Mouse (Mus musculus): ENCODE results near the gene Lima1. TPM values are rescaled to one million over a fixed set of nuclear protein-coding genes. Genes with fewer than 3 reads are reported as not detected.
"Not testable (repeated sequence)": the region's sequence is repeated elsewhere in the genome, so short reads cannot be mapped to it uniquely, and the experiment has no call there.

Gene Lima1
- polyA plus RNA-seq, 1 experiment from 2014 or later: 37.5 TPM

DNA sequence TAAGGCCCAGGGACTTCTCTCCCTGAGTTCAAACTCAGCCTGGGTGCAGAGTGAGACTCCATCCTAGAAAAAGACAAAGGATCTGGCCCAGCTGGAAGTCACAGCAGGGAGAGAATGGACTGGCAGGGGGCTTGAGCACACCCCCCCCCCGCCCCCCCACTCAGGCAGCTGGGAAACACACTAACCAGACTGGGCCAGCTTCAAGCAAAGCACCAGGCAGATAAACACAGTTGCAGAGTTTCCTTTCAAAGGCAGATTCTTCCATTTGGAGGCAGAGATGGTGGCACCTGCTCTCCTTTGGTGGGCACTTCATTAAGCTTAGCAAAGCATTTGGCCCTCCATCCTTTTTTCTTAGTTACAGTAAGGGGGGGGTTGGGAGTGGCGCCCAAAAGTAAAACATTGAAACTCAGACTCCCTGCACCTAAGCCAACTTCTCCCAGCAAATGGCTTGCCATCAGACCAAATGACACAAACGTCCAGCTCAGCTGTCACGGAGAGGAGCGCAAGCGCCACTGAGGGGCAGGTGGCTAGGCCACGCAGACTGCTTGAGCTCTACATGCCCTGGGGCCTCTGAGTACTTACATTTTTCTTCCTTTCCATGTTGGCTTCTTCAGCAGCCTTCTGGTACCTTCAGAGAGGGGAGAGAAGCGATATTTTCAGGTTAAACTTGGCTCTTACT lies 48.9 kb downstream of the Lima1 start:
- Histone ChIP-seq H3K9ac (no peak overlapping the region), H3K9me3 (replicated peaks) (no peaks in the 10 kb centered on the region), H3K27ac (peak overlapping the region; percentile 72), H3K4me2 (no peak overlapping the region), H3K4me1 (peaks cover 16% of the 10 kb centered on the region), H3K4me3 (no peak overlapping the region), H3K27me3 (no peaks in the 10 kb centered on the region), H3K36me3 (ENCODE audit: poor library complexity, severe bottlenecking) (no peaks in the 10 kb centered on the region)
- peak; percentile 68 for ATAC-seq
- WGBS: 48% methylated on average over 8 of the region's 8 CpGs

- WGBS: 91% methylated on average over 3 of the region's 3 CpGs
These were observed 50.0 kb downstream of the Lima1 start for GRCm38 (mm10) chr15:99825211-99825610.

DNA sequence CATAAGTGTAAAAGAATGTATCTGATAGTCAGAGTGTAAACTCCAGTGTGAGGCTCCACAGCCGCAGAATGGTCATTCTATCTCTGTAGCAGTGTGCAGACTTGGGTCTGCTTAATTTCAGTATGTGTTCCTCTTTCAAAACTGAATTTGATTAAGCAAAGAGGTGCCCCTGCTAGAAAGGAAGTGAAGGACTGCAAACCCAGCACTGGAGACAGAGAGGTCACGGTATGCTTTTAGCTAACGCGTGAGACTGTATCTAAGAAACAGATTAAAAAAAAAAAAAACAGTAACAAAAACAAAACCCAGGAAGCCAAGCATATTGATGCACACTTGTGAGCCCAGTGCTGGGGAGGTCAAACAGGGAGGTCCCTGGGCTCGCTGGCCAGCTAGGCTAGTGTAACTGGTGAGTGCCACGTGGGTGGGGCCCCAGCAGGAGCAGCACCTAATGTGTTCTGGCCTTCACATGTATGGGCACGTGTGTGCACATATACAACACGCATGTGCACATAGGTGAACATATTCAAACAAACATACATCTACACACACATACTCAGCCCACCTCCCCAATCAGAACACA lies 51.8 kb downstream of the Lima1 start:
- Histone ChIP-seq H3K4me1 (peaks cover 44% of the 10 kb centered on the region), H3K36me3 (ENCODE audit: poor library complexity, severe bottlenecking) (no peaks in the 10 kb centered on the region), H3K4me2 (no peak overlapping the region), H3K9ac (no peak overlapping the region), H3K27me3 (no peaks in the 10 kb centered on the region), H3K9me3 (replicated peaks) (no peaks in the 10 kb centered on the region), H3K4me3 (no peak overlapping the region), H3K27ac (no peak overlapping the region; the same call in 1 of the 2 replicates)
- no peak for ATAC-seq
- 73% methylated on average over 8 of the region's 8 CpGs for WGBS

More at GRCm38 (mm10) chr15:99825211-99825610, 50.0 kb downstream of the Lima1 start:
- no peak overlapping the region for H3K4me2 ChIP-seq
- H3K4me1 ChIP-seq: peaks cover 27% of the 10 kb centered on the region
- H3K4me3 ChIP-seq: no peak overlapping the region
- H3K27me3 ChIP-seq: no peaks in the 10 kb centered on the region
- peak overlapping the region; percentile 35; the same call in 1 of the 2 replicates for H3K27ac ChIP-seq
- ATAC-seq: no peak
- H3K9ac ChIP-seq: no peak overlapping the region
- no peaks in the 10 kb centered on the region for H3K36me3 ChIP-seq (ENCODE audit: poor library complexity, severe bottlenecking)
- H3K9me3 ChIP-seq (replicated peaks): no peaks in the 10 kb centered on the region

- WGBS: 88% methylated on average over 13 of the region's 13 CpGs
- not testable (repeated sequence) for H3K4me3 ChIP-seq; H3K27me3 ChIP-seq; H3K27ac ChIP-seq; H3K9ac ChIP-seq; ATAC-seq; H3K36me3 ChIP-seq (ENCODE audit: poor library complexity, severe bottlenecking); H3K9me3 ChIP-seq (replicated peaks); H3K4me2 ChIP-seq
- H3K4me1 ChIP-seq: peaks cover 51% of the 10 kb centered on the region
These were observed 52.8 kb downstream of the Lima1 start for GRCm38 (mm10) chr15:99822501-99822900.

DNA sequence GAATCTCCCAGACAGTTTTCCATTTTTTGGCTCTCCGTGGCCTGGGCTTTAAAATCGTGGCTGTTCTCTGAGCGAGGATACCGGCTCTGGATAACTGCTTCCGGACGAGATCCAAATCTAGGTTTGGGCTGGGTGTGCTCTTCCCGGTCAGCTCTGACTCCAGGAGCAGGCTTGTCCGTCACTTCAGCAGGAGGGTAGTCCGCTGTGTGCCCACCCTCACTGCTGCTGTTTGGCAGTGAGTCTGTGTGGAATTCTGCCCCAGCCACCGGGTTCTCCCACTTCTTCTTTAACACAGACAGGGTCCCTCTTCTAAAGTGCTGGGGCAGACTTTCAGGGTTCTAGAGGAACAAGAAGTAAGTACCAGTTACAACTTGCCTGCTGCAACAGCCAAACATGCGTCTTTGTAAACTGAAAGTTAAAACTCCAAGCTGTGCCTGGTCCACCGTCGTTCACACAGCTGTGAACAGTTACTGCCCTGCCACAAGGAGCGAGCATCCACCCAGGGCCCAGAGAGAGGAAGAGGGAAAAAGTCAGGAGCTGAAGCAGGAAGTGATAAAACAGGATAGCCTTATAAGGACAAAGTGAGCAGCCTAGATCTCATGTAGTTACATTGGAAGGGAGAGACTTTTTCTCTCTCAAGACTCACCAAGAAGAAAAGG lies 55.5 kb downstream of the Lima1 start:
- Histone ChIP-seq H3K4me1 (peaks cover 43% of the 10 kb centered on the region), H3K27ac (peak overlapping the region; percentile 96), H3K36me3 (ENCODE audit: poor library complexity, severe bottlenecking) (peaks cover 14% of the 10 kb centered on the region), H3K9me3 (replicated peaks) (no peaks in the 10 kb centered on the region), H3K4me3 (peak overlapping the region; percentile 25), H3K4me2 (peak overlapping the region; percentile 44), H3K27me3 (no peaks in the 10 kb centered on the region), H3K9ac (peak overlapping the region; percentile 66)
- no peak for ATAC-seq
- 69% methylated on average over 14 of the region's 14 CpGs for WGBS

DNA sequence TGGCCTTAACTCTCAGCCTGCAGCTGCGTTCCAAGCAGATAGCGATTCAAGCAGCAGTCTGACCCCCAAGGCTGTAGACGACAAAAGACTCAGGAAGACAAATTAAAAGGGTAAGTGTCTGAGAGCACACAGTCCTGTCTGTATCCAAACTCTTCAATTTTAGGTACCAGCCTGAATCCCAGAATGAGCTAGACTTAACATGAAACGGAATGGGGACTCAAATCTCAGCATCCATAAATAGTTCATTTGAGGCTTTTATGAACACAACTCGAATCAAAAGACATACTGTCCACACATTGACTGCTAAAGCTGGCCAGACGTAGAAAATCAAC lies 56.2 kb downstream of the Lima1 start:
- Histone ChIP-seq H3K36me3 (ENCODE audit: poor library complexity, severe bottlenecking) (peaks cover 14% of the 10 kb centered on the region), H3K27ac (peak overlapping the region; percentile 96), H3K4me2 (peak overlapping the region; percentile 44), H3K9ac (peak overlapping the region; percentile 66), H3K9me3 (replicated peaks) (no peaks in the 10 kb centered on the region), H3K27me3 (no peaks in the 10 kb centered on the region), H3K4me3 (peak overlapping the region; percentile 25), H3K4me1 (peaks cover 43% of the 10 kb centered on the region)
- no peak; the same call in 1 of the 2 replicates for ATAC-seq
- 22% methylated on average over 6 of the region's 6 CpGs for WGBS

DNA sequence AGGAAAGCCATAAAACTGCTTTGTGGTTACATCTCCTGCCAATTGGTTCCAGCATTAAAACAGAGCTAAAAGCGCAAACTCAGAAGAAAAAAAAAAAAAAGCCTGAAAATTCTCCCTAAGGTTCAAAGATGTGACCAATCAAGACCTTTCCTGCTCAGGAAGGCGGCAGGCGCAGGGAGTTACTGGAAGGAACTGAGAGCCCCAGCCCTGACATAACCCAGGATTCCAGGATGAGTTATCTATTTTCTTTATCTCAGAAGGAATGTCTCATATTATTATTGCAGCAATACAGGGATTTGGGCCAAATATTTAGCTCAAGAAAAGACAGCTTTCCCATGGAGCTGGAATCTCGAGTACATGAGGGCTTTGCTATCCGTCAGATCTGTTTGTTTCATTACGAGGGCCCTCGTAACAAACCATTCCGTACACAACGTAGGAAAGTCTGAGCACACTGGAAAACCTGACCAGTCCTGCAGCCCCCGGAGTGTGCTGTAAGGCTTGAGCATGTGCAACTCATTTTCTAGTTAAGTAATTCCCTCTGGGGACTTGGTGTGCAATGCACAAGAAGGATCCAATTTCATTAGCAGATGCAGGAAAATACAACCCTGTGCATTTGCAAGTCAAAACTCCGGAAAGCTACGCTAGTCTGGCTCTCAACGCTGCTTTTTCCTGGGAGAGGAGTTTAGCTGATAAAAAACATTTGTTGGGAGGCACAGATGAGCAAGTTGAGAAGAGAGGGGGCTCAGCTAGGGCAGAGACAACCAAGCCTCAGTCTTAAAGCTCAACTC lies 56.7 kb downstream of the Lima1 start:
- ATAC-seq: peak; percentile 83
- WGBS: 12% methylated on average over 13 of the region's 13 CpGs
- no peaks in the 10 kb centered on the region for H3K9me3 ChIP-seq (replicated peaks)
- H3K4me3 ChIP-seq: peak overlapping the region; percentile 25
- no peaks in the 10 kb centered on the region for H3K27me3 ChIP-seq
- H3K4me2 ChIP-seq: peak overlapping the region; percentile 44
- peaks cover 14% of the 10 kb centered on the region for H3K36me3 ChIP-seq (ENCODE audit: poor library complexity, severe bottlenecking)
- H3K9ac ChIP-seq: peak overlapping the region; percentile 66
- H3K4me1 ChIP-seq: peaks cover 42% of the 10 kb centered on the region
- H3K27ac ChIP-seq: peak overlapping the region; percentile 96

GRCm38 (mm10) chr15:99817343-99818235 lies 57.7 kb downstream of the Lima1 start:
- Histone ChIP-seq H3K9ac (peak overlapping the region; percentile 37; the same call in 1 of the 2 replicates), H3K27ac (peak overlapping the region; percentile 96), H3K4me3 (no peak overlapping the region), H3K36me3 (ENCODE audit: poor library complexity, severe bottlenecking) (peaks cover 14% of the 10 kb centered on the region), H3K4me1 (peaks cover 39% of the 10 kb centered on the region), H3K27me3 (no peaks in the 10 kb centered on the region), H3K9me3 (replicated peaks) (no peaks in the 10 kb centered on the region), H3K4me2 (peak overlapping the region; percentile 37; the same call in 1 of the 2 replicates)
- WGBS: 21% methylated on average over 8 of the region's 8 CpGs
- peak; percentile 81 for ATAC-seq

GRCm38 (mm10) chr15:99815999-99816398 lies 59.3 kb downstream of the Lima1 start:
- Histone ChIP-seq H3K4me3 (no peak overlapping the region), H3K36me3 (ENCODE audit: poor library complexity, severe bottlenecking) (peaks cover 14% of the 10 kb centered on the region), H3K9me3 (replicated peaks) (no peaks in the 10 kb centered on the region), H3K4me1 (peaks cover 35% of the 10 kb centered on the region), H3K4me2 (no peak overlapping the region), H3K27ac (no peak overlapping the region), H3K27me3 (no peaks in the 10 kb centered on the region), H3K9ac (no peak overlapping the region)
- 89% methylated on average over 4 of the region's 4 CpGs for WGBS
- no peak for ATAC-seq

- Histone ChIP-seq H3K4me1 (peaks cover 25% of the 10 kb centered on the region), H3K9me3 (replicated peaks) (no peaks in the 10 kb centered on the region), H3K4me2 (no peak overlapping the region), H3K27ac (peak overlapping the region; percentile 16; the same call in 1 of the 2 replicates), H3K27me3 (no peaks in the 10 kb centered on the region), H3K9ac (no peak overlapping the region), H3K4me3 (no peak overlapping the region), H3K36me3 (ENCODE audit: poor library complexity, severe bottlenecking) (peaks cover 14% of the 10 kb centered on the region)
- ATAC-seq: no peak
- 91% methylated on average over 24 of the region's 24 CpGs for WGBS
These were observed 60.5 kb downstream of the Lima1 start for GRCm38 (mm10) chr15:99814554-99815260.

GRCm38 (mm10) chr15:99813639-99814038 lies 61.6 kb downstream of the Lima1 start:
- Histone ChIP-seq H3K4me2 (no peak overlapping the region), H3K9me3 (replicated peaks) (no peaks in the 10 kb centered on the region), H3K36me3 (ENCODE audit: poor library complexity, severe bottlenecking) (peaks cover 14% of the 10 kb centered on the region), H3K9ac (no peak overlapping the region), H3K4me3 (no peak overlapping the region), H3K27ac (no peak overlapping the region), H3K4me1 (peaks cover 25% of the 10 kb centered on the region), H3K27me3 (no peaks in the 10 kb centered on the region)
- 96% methylated on average over 6 of the region's 6 CpGs for WGBS
- no peak for ATAC-seq

All from forebrain, embryonic 13.5 days (tissue).